Mouse (Mus musculus) heart, embryonic 14.5 days (tissue): ENCODE results near the gene Slc9a9. TPM values are rescaled to one million over a fixed set of nuclear protein-coding genes. Genes with fewer than 3 reads are reported as not detected.
A peak's percentile ranks its signal among the peaks of the same experiment; 100 is the strongest.

Experiments
- ATAC-seq: fragments of 200-750 bp; cut with Nextera tagmentation; 2 replicates; pipeline ENCODE4 v1.8.0; 2017; ENCODE audit warnings: low read depth, moderate TSS enrichment; ENCODE audit not compliant: insufficient number of reproducible peaks, insufficient read depth, low FRiP score
- H3K27ac ChIP-seq, 2 experiments: fragments of 200-500 bp in 1 of 2; fragments of 300-500 bp in 1 of 2; sonication (generic) in 1 of 2; replicated peaks in 1 of 2; 2 replicates each; pipeline ENCODE4 v1.5.1; 2012 to 2014; ENCODE audit warnings: low read depth in 2 of 2, low read length in 2 of 2, control low read depth in 1 of 2, mild to moderate bottlenecking in 1 of 2, mixed read lengths in 1 of 2; ENCODE audit not compliant: control insufficient read depth in 1 of 2, insufficient read depth in 1 of 2
- H3K27me3 ChIP-seq: fragments of 300-500 bp; sonication (generic); 2 replicates; pipeline ENCODE4 v1.6.1; 2014; ENCODE audit warnings: mild to moderate bottlenecking, low read length, control low read depth; ENCODE audit not compliant: control insufficient read depth, insufficient read depth
- H3K36me3 ChIP-seq: fragments of 300-500 bp; sonication (generic); 2 replicates; pipeline ENCODE4 v1.6.1; 2014; ENCODE audit warnings: mild to moderate bottlenecking, control low read depth, low read length, mixed read lengths; ENCODE audit not compliant: control insufficient read depth, insufficient read depth
- H3K4me1 ChIP-seq, 2 experiments: fragments of 200-500 bp in 1 of 2; fragments of 300-500 bp in 1 of 2; sonication (generic) in 1 of 2; 2 replicates each; pipeline ENCODE4 v1.6.1; 2012 to 2014; ENCODE audit warnings: low read length in 2 of 2, control low read depth in 1 of 2, mixed read lengths in 1 of 2; ENCODE audit not compliant: control insufficient read depth in 2 of 2, insufficient read depth in 2 of 2
- H3K4me2 ChIP-seq: fragments of 300-500 bp; sonication (generic); 2 replicates; pipeline ENCODE4 v1.6.1; 2014; ENCODE audit warnings: mild to moderate bottlenecking, low read length
- H3K4me3 ChIP-seq, 2 experiments: fragments of 200-500 bp in 1 of 2; fragments of 300-500 bp in 1 of 2; sonication (generic) in 1 of 2; 2 replicates each; pipeline ENCODE4 v1.5.1; 2012 to 2014; ENCODE audit warnings: low read length in 2 of 2, mild to moderate bottlenecking in 2 of 2, control low read depth in 1 of 2, low read depth in 1 of 2, moderate library complexity in 1 of 2; ENCODE audit not compliant: control insufficient read depth in 1 of 2, insufficient read depth in 1 of 2
- H3K9ac ChIP-seq: fragments of 300-500 bp; sonication (generic); 2 replicates; pipeline ENCODE4 v1.6.1; 2014; ENCODE audit warnings: mild to moderate bottlenecking, low read length
- H3K9me3 ChIP-seq: fragments of 300-500 bp; sonication (generic); 2 replicates; pipeline ENCODE4 v1.6.1; 2016; ENCODE audit warnings: low read length, control low read depth; ENCODE audit not compliant: control insufficient read depth
- WGBS: fragments of 180-500 bp; shearing (Covaris S2); extraction: QIAGEN DNeasy Blood & Tissue Kit; methylation state at CpG from one replicate; pipeline ENCODE4 v1.1.7; 2014; 5-methylcytosine and 5-hydroxymethylcytosine counted together
- polyA plus RNA-seq: library from polyadenylated mRNA; unstranded; fragments of >200 nt; fragmentation: Nextera tagmentation; extraction: Ambion mirVana; gene quantifications from 2 replicates; pipeline ENCODE4 v1.2.1, GENCODE M21; 2014

The Slc9a9 gene
- polyA plus RNA-seq, 1 experiment from 2014 or later = 4.7 TPM

GRCm38 (mm10) chr9:94696539-94697079 lies 26.9 kb downstream of the Slc9a9 start:
- no peak overlapping the region for H3K27ac ChIP-seq
- no peak overlapping the region for H3K9ac ChIP-seq
- no peaks in the 10 kb centered on the region for H3K9me3 ChIP-seq
- no peak overlapping the region for H3K4me3 ChIP-seq
- H3K36me3 ChIP-seq = no peaks in the 10 kb centered on the region
- no peak overlapping the region for H3K4me2 ChIP-seq
- H3K27me3 ChIP-seq = no peaks in the 10 kb centered on the region
- peaks cover 7 to 21% of the 10 kb centered on the region in 2 experiments for H3K4me1 ChIP-seq
- 68% methylated on average over 9 of the region's 9 CpGs for WGBS
- ATAC-seq = no peak

DNA sequence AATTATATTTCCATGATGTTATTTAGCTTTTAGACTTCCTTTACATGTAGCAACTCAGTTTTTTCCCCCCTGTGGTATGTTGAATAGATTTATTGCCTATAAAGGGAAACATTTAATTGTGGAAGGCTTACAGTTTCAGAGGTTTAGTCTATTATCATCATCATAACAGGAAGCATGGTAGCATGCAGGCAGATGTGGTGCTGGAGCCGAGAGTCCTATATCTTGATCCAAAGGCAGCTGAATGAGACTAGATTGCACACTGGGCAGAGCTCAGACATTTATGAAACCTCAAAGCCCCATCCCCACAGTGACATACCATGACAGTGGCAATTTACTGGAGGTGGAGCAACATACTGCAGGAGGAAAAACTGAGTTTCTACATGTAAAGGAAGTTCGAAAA lies 28.5 kb downstream of the Slc9a9 start:
- Histone ChIP-seq H3K27me3 (no peaks in the 10 kb centered on the region), H3K9me3 (no peaks in the 10 kb centered on the region), H3K4me2 (no peak overlapping the region), H3K36me3 (no peaks in the 10 kb centered on the region), H3K4me3 (no peak overlapping the region), H3K4me1 (peaks cover 4 to 22% of the 10 kb centered on the region in 2 experiments; a peak in 3 of 4 replicates), H3K9ac (no peak overlapping the region), H3K27ac (no peak overlapping the region)
- 72% methylated on average over 2 of the region's 2 CpGs for WGBS
- ATAC-seq = no peak

DNA sequence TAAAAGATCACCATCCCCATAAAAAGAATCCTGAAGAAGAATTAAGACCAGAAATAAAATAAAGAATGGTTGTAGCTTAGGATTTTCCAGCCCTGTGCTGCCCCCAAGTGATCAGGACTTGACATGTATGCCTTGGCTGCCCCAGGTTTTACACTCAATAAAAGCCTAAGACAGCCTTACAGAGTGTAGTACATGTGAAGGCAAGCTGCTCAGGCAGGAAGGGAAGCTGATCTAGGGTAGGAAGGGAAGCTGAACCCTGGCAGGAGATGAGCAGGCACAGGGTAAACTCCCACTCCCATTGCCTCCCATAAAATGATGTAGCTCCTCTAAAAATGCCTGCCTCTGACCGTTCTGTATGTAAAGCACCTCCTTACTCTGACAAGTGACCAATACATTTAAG lies 30.8 kb downstream of the Slc9a9 start:
- peaks cover 4 to 13% of the 10 kb centered on the region in 2 experiments; a peak in 3 of 4 replicates for H3K4me1 ChIP-seq
- 80% methylated on average over 1 of the region's 1 CpGs for WGBS
- peak overlapping the region; percentile 12; the same call in 1 of the 2 replicates for H3K9ac ChIP-seq
- H3K4me3 ChIP-seq = no peak overlapping the region
- no peak overlapping the region for H3K27ac ChIP-seq
- H3K4me2 ChIP-seq = no peak overlapping the region
- H3K36me3 ChIP-seq = no peaks in the 10 kb centered on the region
- no peaks in the 10 kb centered on the region for H3K27me3 ChIP-seq
- no peaks in the 10 kb centered on the region for H3K9me3 ChIP-seq
- no peak for ATAC-seq

DNA sequence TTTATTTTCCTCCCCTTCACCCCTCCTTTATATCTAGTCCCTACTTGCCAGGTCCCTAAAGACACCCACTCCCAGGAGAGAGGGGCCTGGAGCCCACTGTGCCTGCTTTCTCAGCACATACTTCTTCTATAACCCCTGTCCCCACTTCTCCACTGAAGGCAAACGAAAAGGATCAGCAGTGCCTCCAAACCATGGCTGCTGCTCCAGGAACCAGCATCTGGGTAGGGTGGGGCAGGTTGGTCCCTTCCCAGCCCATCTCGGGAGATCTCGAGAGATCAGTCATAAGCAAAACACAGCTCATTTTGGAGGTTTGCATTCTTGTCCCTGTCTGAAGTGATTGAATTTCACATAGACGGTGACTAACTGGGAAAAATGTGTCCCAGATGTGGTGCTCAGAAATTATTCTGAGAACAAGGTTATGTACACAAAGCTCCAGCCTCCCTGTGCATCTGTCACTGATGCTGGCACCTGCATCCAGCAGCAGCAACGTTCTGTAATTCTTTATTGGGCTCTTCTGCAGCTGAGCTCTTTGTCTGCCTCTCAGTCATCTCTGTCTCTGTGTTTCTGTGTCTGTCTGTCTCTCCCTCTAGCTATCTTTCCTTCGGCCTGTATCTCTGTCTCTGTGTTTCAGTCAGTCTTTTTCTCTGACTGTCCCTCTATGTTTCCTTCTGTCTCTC lies 31.6 kb downstream of the Slc9a9 start:
- Histone ChIP-seq H3K4me2 (no peak overlapping the region), H3K4me3 (no peak overlapping the region), H3K9ac (0 out of 2 replicates have a peak overlapping the region, but pooled peaks have one; percentile 21), H3K27ac (peak overlapping the region; percentile 20 to 79; a peak in 2 of 4 replicates), H3K27me3 (no peaks in the 10 kb centered on the region), H3K36me3 (no peaks in the 10 kb centered on the region), H3K4me1 (peaks cover 4 to 13% of the 10 kb centered on the region in 2 experiments; a peak in 3 of 4 replicates), H3K9me3 (no peaks in the 10 kb centered on the region)
- WGBS = 52% methylated on average over 6 of the region's 6 CpGs
- no peak for ATAC-seq

DNA sequence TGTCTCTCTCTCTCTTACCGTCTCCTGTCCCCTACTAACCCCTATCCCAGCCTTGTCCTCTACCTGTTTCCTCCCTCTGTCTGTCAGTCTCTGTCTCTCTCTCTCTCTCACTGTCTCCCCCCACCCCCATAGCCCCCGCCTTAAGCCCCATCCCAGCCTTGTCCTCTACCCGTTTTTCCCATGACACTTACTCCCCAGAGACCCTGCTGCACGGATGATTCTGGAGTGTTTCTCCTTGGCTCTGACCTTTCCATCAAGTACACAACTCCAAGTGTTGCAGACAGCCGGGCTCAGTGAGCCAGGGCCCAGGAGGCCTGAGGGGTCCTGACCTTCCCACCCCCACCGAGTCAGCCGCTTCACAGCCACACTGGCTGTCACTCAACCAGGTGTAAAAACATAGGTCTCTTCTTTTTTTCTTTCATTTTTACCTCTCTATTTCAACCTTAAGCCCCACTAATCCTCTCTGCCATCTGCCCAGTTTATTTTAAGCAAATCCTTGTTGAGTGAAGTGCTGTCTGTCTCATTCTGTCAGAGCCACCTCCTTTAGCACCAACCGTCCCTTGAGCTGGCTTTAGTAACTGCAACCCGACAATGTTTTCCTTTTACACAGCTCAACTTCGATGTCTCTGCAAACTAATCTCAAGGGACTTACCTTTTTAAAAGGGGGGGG lies 32.4 kb downstream of the Slc9a9 start:
- Histone ChIP-seq H3K36me3 (no peaks in the 10 kb centered on the region), H3K4me2 (peak overlapping the region; percentile 37; the same call in 1 of the 2 replicates)
- 0 out of 2 replicates have a peak, but pooled peaks have one; percentile 31 for ATAC-seq

DNA sequence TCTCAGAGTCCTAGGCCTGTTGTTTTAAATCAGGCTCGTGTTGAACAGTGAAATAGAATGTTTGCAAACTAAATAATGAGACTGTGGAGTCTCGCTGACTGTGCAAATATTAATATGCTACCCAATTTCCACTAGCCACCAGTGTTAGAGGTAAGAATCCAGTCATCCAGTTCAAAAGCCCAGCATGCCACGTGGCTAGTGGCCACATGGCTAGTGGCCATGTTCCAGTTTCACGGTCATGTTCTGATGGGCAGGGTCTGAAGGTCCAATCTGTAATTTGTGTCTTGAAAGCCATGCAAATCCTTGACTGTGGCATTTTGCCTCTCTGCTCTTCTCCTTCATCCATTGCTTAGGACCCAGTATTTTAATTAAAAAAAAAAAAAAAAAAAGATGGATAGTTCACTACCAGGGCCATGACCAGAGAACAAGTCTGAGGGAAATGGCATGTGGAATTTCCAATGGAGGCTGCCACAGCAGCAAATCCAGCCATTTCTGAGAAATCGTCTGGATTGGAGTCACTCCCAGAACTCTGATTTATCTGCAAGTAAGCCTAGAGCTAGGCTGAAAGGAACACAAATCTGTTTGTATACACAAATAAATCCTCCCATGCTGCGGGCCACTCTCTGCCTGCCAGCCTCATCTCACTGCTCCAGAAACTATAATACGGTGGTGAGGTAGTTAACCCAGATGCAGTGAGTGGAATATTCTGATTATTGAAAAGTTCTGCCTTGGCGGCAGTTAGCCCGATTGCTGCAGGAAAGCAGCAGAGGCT lies 35.5 kb downstream of the Slc9a9 start:
- no peak overlapping the region for H3K4me2 ChIP-seq
- H3K27me3 ChIP-seq = no peaks in the 10 kb centered on the region
- ATAC-seq = no peak
- no peaks in the 10 kb centered on the region for H3K9me3 ChIP-seq
- peaks cover 4 to 13% of the 10 kb centered on the region in 2 experiments; a peak in 3 of 4 replicates for H3K4me1 ChIP-seq
- no peaks in the 10 kb centered on the region for H3K36me3 ChIP-seq
- H3K9ac ChIP-seq = no peak overlapping the region
- no peak overlapping the region for H3K4me3 ChIP-seq
- WGBS = 91% methylated on average over 9 of the region's 9 CpGs
- no peak overlapping the region for H3K27ac ChIP-seq

More for the DNA sequence above, 32.4 kb downstream of the Slc9a9 start:
- Histone ChIP-seq H3K9ac (0 out of 2 replicates have a peak overlapping the region, but pooled peaks have one; percentile 21), H3K27me3 (no peaks in the 10 kb centered on the region), H3K27ac (peak overlapping the region; percentile 79 to 86), H3K4me1 (peaks cover 4 to 13% of the 10 kb centered on the region in 2 experiments; a peak in 3 of 4 replicates), H3K4me3 (no peak overlapping the region), H3K9me3 (no peaks in the 10 kb centered on the region)
- 20% methylated on average over 10 of the region's 10 CpGs for WGBS

DNA sequence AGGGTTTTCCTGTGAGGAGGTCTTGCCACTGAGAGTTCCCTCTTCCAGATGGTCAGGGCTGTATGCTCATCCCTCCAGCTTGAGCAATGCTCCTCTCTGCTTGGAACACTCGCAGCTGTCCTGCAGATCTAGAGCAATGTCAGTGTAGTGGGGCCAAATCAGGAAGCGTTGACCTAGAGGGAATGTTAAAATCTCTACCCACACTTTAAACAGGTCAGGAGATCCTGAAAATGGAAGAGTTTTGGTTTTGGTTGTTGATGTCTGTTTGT lies 36.0 kb downstream of the Slc9a9 start:
- Histone ChIP-seq H3K4me1 (peaks cover 4 to 13% of the 10 kb centered on the region in 2 experiments; a peak in 3 of 4 replicates), H3K4me3 (no peak overlapping the region), H3K9ac (no peak overlapping the region), H3K36me3 (no peaks in the 10 kb centered on the region), H3K9me3 (no peaks in the 10 kb centered on the region), H3K27me3 (no peaks in the 10 kb centered on the region), H3K4me2 (no peak overlapping the region), H3K27ac (no peak overlapping the region)
- WGBS = 74% methylated on average over 2 of the region's 2 CpGs
- no peak for ATAC-seq
